Mouse (Mus musculus): ENCODE results near the gene Nol8. TPM values are rescaled to one million over a fixed set of nuclear protein-coding genes. Genes with fewer than 3 reads are reported as not detected.

Gene Nol8
- polyA plus RNA-seq, 2 experiments from 2014 or later: 48.0 to 55.4 TPM

GRCm38 (mm10) chr13:49691056-49691455 lies 38.2 kb downstream of the Nol8 start:
- no peak for ATAC-seq

- no peak for ATAC-seq
Measured at GRCm38 (mm10) chr13:49703216-49703779, 50.4 kb downstream of the Nol8 start.

DNA sequence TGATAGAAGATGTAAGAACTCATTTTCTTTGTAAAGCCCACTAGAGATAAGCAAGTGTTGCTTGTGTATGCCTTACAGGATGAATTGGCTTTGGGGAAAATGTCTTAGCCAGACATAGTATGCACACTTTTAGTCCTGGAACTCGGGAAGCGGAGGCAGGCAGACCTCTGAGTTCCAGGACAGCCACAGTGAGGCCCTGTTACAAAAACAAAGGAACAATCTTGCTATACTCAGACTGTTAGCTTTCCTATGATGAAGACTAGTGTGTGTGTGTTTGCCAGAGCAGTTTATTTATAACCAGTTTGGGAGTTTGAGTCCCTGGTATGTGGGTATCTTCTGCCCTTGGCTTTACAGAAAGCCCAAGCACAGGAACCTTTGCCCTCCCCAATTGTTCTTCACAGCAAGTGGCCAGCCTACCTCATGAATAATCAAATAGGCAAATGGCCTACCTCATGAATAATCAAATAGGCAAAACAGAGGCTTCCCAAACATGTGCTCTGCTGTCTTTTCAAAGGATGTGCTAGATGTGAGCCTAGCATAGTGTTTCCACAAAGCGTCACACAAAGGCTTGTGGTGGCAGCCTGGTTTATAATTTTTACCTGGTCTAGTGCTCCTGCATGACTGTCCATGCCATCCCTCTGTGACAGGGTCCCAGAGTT lies 53.3 kb downstream of the Nol8 start:
- ATAC-seq: no peak

GRCm38 (mm10) chr13:49708311-49708710 lies 55.4 kb downstream of the Nol8 start:
- no peak for ATAC-seq

GRCm38 (mm10) chr13:49712047-49712721 lies 59.3 kb downstream of the Nol8 start:
- no peak for ATAC-seq

DNA sequence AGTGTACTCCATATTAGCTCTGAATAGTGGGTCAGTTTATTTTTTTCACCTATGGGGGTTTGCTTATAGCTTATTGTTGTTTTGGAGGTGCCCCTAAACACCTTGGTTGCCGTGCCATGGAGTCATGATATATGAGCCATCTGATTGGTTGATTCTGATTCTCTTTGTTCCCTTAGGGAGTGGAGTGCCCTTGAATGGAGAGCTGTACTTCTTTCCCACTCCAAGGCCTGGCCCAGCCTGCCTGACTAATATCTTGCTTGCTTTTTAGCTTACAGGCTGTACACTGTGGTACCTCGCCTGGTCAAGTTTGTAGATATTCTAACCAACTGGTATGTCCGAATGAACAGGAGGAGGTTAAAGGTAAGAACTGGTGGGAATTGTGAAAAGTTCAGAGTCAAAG lies 66.4 kb downstream of the Nol8 start:
- ATAC-seq: no peak

Other genes with a start within 250 kb of the Nol8 start
- 1 to 10 TPM; 3.9 to 7.1 TPM for gene Ippk, start 231.8 kb upstream of the Nol8 start, polyA plus RNA-seq (2017; shearing (Covaris generic))
- 1 to 10 TPM; 5.2 to 8.4 TPM for gene Tes3-ps, start 159.8 kb upstream of the Nol8 start, polyA plus RNA-seq (2017; shearing (Covaris generic))
- gene Ecm2, start 148.3 kb upstream of the Nol8 start, polyA plus RNA-seq (2017; shearing (Covaris generic)): under 1 TPM; 0.05 to 0.14 TPM
- not detected for gene Aspn, start 108.6 kb upstream of the Nol8 start, polyA plus RNA-seq (2017; shearing (Covaris generic))
- 1 to 10 TPM in 1 of 2 experiments, under 1 TPM in 1; 0.28 to 1.1 TPM for gene Omd, start 70.6 kb upstream of the Nol8 start, polyA plus RNA-seq (2017; shearing (Covaris generic))
- under 1 TPM; 0.16 to 0.30 TPM for gene Ogn, start 45.0 kb upstream of the Nol8 start, polyA plus RNA-seq (2017; shearing (Covaris generic))
- gene Cenpp, start 293 bp upstream of the Nol8 start, polyA plus RNA-seq (2017; shearing (Covaris generic)): 1 to 10 TPM; 3.0 to 4.0 TPM
- gene Iars, start 29.0 kb downstream of the Nol8 start, polyA plus RNA-seq (2017; shearing (Covaris generic)): 10 to 100 TPM; 34.9 to 48.6 TPM
- gene Gm30302, start 145.9 kb downstream of the Nol8 start, polyA plus RNA-seq (2017; shearing (Covaris generic)): not detected